Mouse (Mus musculus) forebrain, embryonic 11.5 days (tissue): ENCODE results near the gene Fign. TPM values are rescaled to one million over a fixed set of nuclear protein-coding genes. Genes with fewer than 3 reads are reported as not detected.
A peak's percentile ranks its signal among the peaks of the same experiment; 100 is the strongest.

ENCODE experiments used
- ATAC-seq: fragments of 200-750 bp; cut with Nextera tagmentation; replicated peaks from 2 replicates; pipeline ENCODE4 v1.8.0; 2017; ENCODE audit warnings: moderate TSS enrichment; ENCODE audit not compliant: low FRiP score
- DNase-seq: peaks from one replicate; pipeline ENCODE4 v3.0.0-alpha.2; 2017; ENCODE audit warnings: low spot score
- H3K27ac ChIP-seq: fragments of 300-500 bp; sonication (generic); 2 replicates; pipeline ENCODE4 v1.5.1; 2014; ENCODE audit warnings: low read depth, low read length
- H3K27me3 ChIP-seq: fragments of 300-500 bp; sonication (generic); 2 replicates; pipeline ENCODE4 v1.6.1; 2014; ENCODE audit warnings: mild to moderate bottlenecking, low read length, mixed read lengths; ENCODE audit not compliant: control insufficient read depth, insufficient read depth
- H3K36me3 ChIP-seq: fragments of 300-500 bp; sonication (generic); 2 replicates; pipeline ENCODE4 v1.6.1; 2014; ENCODE audit warnings: mild to moderate bottlenecking, low read length, moderate library complexity, mixed read lengths; ENCODE audit not compliant: control insufficient read depth, insufficient read depth
- H3K4me1 ChIP-seq: fragments of 300-500 bp; sonication (generic); replicated peaks from 2 replicates; pipeline ENCODE4 v1.6.1; 2014; ENCODE audit warnings: low read length, mixed read lengths; ENCODE audit not compliant: control insufficient read depth, insufficient read depth
- H3K4me2 ChIP-seq: fragments of 300-500 bp; sonication (generic); 2 replicates; pipeline ENCODE4 v1.6.1; 2014; ENCODE audit warnings: low read depth, mild to moderate bottlenecking, low read length, moderate library complexity, mixed read lengths; ENCODE audit not compliant: severe bottlenecking
- H3K4me3 ChIP-seq: fragments of 300-500 bp; sonication (generic); 2 replicates; pipeline ENCODE4 v1.5.1; 2014; ENCODE audit warnings: low read depth, low read length
- H3K9ac ChIP-seq: fragments of 300-500 bp; sonication (generic); 2 replicates; pipeline ENCODE4 v1.6.1; 2014; ENCODE audit warnings: low read length
- H3K9me3 ChIP-seq: fragments of 300-500 bp; sonication (generic); 2 replicates; pipeline ENCODE4 v1.6.1; 2016; ENCODE audit warnings: low read length, mixed read lengths; ENCODE audit not compliant: control insufficient read depth
- WGBS: fragments of 180-500 bp; shearing (Covaris S2); extraction: QIAGEN DNeasy Blood & Tissue Kit; methylation state at CpG from one replicate; pipeline ENCODE4 v1.1.7; 2014; 5-methylcytosine and 5-hydroxymethylcytosine counted together
- polyA plus RNA-seq: library from polyadenylated mRNA; unstranded; fragments of >200 nt; fragmentation: Nextera tagmentation; extraction: Ambion mirVana; gene quantifications from 2 replicates; pipeline ENCODE4 v1.2.1, GENCODE M21; 2014

The Fign gene
- polyA plus RNA-seq, result 14.4 and 16.2 TPM in 2 replicates

DNA sequence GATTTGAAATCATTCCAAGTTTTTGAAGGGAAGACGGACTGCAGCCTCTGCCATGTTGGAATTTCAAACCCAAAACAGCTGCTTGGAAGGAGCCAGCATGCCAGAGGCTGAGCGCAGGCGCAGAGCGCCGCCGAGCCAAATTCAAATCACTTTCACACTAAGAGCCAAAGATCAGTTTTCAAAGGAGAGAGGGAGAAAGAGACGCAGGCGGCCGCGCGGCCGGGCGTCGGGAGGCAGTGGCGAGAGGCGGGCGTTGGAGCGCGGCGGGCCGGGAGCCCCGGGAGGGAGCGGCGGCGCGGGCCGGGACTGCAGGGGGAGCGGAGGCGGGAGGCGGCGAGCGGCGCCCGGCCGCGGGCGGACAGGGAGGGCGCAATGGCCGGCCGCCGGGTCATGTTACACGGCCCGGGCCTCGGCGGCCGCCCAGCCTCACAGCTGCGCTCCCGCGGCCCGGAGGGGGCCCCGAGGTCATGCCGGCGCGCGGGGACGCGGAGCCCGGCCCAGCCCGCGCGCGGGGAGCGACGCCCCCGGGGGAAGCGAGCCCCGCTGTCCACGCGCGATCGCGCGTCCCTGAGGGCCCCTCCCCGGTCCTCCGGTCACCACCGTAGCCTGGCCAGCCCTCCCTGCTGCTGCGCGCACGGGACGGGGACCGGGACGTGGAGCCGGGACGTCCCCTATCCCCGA is at the start of gene Fign:
Gene Fign, minus strand, starts transcription at position 102 of the 681 bp plus-strand sequence.
- Histone ChIP-seq H3K9ac (peak within 1 kb of the TSS; percentile 95), H3K4me2 (peak within 1 kb of the TSS; percentile 86), H3K36me3 (no peaks in the 10 kb centered on the region), H3K27me3 (no peaks in the 10 kb centered on the region), H3K9me3 (no peaks in the 10 kb centered on the region), H3K27ac (peak within 1 kb of the TSS; percentile 99), H3K4me3 (peak within 1 kb of the TSS; percentile 75), H3K4me1 (peaks cover 7% of the 10 kb centered on the region)
- ATAC-seq (peak; percentile 85), DNase-seq (peak; percentile 91)
- WGBS, result 0% methylated on average over 57 of the region's 85 CpGs

DNA sequence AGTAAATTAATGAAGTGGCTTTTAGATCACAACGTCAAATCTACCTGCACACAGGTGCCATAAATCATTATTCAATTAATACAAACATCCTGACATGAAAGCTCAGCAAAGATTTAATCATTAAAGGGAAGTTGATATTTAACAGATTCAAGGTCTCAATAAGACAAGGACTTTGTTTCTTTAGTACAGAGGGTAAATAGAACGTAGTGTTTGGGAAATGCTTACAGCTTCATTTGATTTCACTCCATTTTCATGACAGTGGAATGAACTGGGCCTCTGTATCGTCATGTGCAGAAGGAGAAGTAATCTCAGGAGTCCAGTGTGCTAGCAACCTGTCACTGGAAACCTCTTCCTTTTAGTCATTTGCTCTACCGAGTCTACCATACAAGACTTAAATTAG is 35.8 kb upstream of the Fign start:
- H3K4me1 ChIP-seq, result no peaks in the 10 kb centered on the region; the same call in 1 of the 2 replicates
- DNase-seq (no peak), ATAC-seq (no peak)
- no peak overlapping the region for H3K27ac ChIP-seq
- no peaks in the 10 kb centered on the region for H3K9me3 ChIP-seq
- no peak overlapping the region for H3K4me2 ChIP-seq
- H3K9ac ChIP-seq, result no peak overlapping the region
- 87% methylated on average over 4 of the region's 4 CpGs for WGBS
- no peak overlapping the region for H3K4me3 ChIP-seq
- H3K27me3 ChIP-seq, result no peaks in the 10 kb centered on the region
- no peaks in the 10 kb centered on the region for H3K36me3 ChIP-seq

DNA sequence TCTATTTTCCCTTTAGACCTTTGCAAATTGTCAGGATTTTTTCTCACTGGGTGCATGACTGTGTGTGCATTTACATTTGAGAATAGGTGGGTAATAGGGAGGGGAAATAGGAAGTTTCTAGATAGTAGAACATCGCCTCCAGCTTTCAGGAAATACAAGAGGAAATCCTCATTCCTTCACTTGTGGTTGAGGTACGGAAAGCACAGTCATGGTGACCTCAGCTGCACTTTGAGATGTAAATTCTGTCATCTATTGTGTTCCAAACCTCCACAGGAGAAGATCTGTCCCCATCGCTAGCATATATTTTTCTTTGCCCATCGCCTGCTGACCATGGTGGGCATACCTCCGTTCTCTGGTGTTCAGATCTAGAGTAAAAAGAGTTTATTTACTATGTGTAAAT is 22.7 kb upstream of the Fign start:
- 91% methylated on average over 5 of the region's 5 CpGs for WGBS
- ATAC-seq (no peak), DNase-seq (no peak)
- H3K9me3 ChIP-seq, result no peaks in the 10 kb centered on the region
- no peaks in the 10 kb centered on the region for H3K4me1 ChIP-seq
- H3K27ac ChIP-seq, result no peak overlapping the region
- no peak overlapping the region for H3K4me2 ChIP-seq
- no peaks in the 10 kb centered on the region for H3K27me3 ChIP-seq
- H3K9ac ChIP-seq, result no peak overlapping the region
- no peaks in the 10 kb centered on the region for H3K36me3 ChIP-seq
- no peak overlapping the region for H3K4me3 ChIP-seq

DNA sequence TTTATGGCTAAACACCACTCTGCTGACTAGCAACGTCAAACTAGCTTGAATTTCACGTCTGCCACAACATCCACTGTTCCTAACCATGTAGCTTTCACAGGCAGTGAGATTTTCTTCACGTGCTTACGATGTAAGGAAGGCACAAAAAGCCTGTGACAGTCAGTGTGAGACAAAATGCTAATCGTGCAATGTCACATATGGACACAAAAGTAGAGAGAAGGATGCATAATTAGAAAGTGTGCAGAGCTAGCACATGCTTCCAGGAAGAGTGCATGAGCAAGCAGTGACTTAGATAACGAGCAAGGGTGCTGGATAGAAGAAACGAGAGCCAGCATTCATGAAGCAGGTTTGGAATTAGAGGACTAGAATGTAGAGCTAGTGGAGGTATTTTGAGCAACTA is 18.8 kb upstream of the Fign start:
- Histone ChIP-seq H3K36me3 (no peaks in the 10 kb centered on the region), H3K27ac (no peak overlapping the region), H3K4me1 (no peaks in the 10 kb centered on the region), H3K4me2 (no peak overlapping the region), H3K9ac (no peak overlapping the region), H3K4me3 (no peak overlapping the region), H3K27me3 (no peaks in the 10 kb centered on the region), H3K9me3 (no peaks in the 10 kb centered on the region)
- 61% methylated on average over 7 of the region's 7 CpGs for WGBS
- ATAC-seq, result no peak
- no peak for DNase-seq

DNA sequence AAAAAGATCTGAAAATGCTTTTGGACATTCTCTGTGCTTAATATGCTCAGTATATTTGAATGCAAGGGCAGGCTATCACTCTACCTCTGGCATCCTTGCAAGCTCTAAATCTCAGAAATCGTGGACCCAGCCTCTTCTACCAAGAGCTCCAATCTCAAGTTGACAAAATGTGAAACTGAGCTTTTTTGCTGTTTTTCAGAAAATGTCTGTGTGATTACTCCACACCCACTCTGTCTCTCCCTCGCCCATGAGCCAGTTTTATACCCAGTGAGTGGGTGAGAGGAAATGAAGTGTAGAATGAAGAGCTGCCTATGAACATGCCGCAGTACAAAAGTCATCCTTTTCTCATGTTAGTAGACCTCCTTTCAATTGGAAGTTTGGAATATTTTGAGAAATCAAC is 13.3 kb upstream of the Fign start:
- no peaks in the 10 kb centered on the region for H3K27me3 ChIP-seq
- DNase-seq (no peak), ATAC-seq (no peak)
- H3K36me3 ChIP-seq, result no peaks in the 10 kb centered on the region
- H3K4me1 ChIP-seq, result no peaks in the 10 kb centered on the region
- no peaks in the 10 kb centered on the region for H3K9me3 ChIP-seq
- H3K9ac ChIP-seq, result no peak overlapping the region
- H3K27ac ChIP-seq, result no peak overlapping the region
- no peak overlapping the region for H3K4me3 ChIP-seq
- no peak overlapping the region for H3K4me2 ChIP-seq
- 86% methylated on average over 3 of the region's 3 CpGs for WGBS

DNA sequence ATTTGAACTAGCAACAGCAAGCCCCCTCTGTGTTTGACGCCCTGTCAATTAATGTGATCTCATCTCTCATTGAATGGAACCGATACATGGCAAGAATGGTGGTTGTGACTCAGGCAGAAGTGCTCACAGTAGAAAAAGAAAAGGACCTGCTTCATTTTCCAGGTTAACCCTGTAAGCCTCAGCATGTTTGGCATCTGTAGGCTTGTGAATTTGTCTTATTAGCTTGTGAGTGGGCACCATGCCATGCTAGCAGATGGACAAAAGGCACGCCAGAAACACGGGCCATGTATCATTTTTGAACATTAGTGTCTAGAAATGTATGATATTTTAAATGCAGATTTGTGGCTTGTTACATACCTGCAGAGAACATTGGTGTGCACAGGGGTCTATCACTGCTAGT is 12.0 kb upstream of the Fign start:
- H3K9me3 ChIP-seq, result no peaks in the 10 kb centered on the region
- H3K36me3 ChIP-seq, result no peaks in the 10 kb centered on the region
- ATAC-seq (no peak), DNase-seq (no peak)
- 77% methylated on average over 4 of the region's 4 CpGs for WGBS
- H3K4me1 ChIP-seq, result no peaks in the 10 kb centered on the region
- H3K9ac ChIP-seq, result no peak overlapping the region
- H3K27ac ChIP-seq, result no peak overlapping the region
- H3K4me3 ChIP-seq, result no peak overlapping the region
- H3K4me2 ChIP-seq, result no peak overlapping the region
- H3K27me3 ChIP-seq, result no peaks in the 10 kb centered on the region

DNA sequence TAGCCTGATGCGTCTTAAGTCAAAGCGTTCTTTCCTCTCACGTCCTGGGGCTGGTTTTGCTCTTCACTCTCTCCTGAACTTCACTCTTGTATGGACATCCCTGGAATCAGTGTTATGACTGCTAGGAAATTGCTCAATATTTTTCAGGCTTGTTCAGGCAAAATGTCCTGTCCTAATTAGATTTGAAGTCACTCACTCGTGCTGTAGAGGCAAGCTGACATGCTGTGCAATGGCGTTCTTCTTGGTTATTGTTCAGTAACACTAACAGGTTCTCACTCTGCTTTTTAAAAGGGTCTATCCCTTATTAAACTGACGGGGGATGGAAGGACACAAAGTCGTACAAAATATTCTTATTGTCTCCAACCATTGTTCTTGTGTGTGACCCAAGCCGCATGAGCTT is 10.2 kb upstream of the Fign start:
- ATAC-seq, result no peak
- WGBS, result 56% methylated on average over 8 of the region's 8 CpGs
- Histone ChIP-seq H3K4me2 (no peak overlapping the region), H3K9me3 (no peaks in the 10 kb centered on the region), H3K27ac (no peak overlapping the region), H3K4me1 (no peaks in the 10 kb centered on the region), H3K36me3 (no peaks in the 10 kb centered on the region), H3K4me3 (no peak overlapping the region), H3K27me3 (no peaks in the 10 kb centered on the region), H3K9ac (no peak overlapping the region)
- no peak for DNase-seq

DNA sequence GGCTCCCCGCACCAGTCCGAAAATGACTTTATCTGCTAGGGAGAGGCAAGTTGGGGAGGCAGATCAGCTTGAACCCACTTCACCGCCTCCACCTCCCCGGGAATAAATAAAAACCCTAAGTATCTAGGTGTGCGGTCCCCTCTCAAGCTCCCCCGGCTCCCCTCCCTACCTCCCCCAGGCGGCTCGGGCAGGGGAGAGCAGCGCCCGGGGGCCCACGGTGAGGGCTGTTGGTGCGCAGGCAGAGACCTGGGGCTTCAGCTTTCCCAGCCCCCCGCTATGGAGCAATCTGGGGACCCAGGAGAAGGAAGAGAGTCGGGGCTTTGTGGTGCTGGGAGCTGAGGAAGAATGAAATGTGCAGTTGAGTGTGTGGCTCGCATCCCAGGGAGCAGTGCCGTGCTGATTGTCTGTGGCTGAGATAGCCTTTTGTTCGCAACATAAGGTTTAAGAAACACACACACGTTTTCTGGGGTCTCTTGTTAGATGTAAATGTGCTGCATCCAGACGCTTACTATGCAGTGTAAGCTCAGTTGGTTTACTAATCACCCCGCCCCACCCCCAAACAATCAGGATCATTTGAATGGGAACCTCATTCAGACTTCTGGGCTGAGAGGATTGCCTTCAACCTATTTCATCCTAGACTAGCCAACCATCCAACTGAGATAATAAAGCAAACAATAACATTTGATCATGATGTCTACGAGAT is 931 bp upstream of the Fign start:
- Histone ChIP-seq H3K4me3 (peak overlapping the region; percentile 75), H3K4me2 (peak overlapping the region; percentile 86), H3K9ac (peak overlapping the region; percentile 95), H3K36me3 (no peaks in the 10 kb centered on the region), H3K9me3 (no peaks in the 10 kb centered on the region), H3K27ac (peak overlapping the region; percentile 99), H3K27me3 (no peaks in the 10 kb centered on the region), H3K4me1 (peaks cover 5% of the 10 kb centered on the region)
- WGBS, result 1% methylated on average over 21 of the region's 21 CpGs
- DNase-seq (peak; percentile 87), ATAC-seq (peak; percentile 88)
